Mouse (Mus musculus): ENCODE results near the gene Tmem120b.

- TF ChIP-seq POLR2A (IDR thresholded peaks at IDR 0.05; ENCODE audit: low read depth, low read length): no peak
- TF ChIP-seq CTCF (IDR thresholded peaks at IDR 0.05; ENCODE audit: extremely low read depth, insufficient read depth, insufficient read length, insufficient replicate concordance): no peak
These were observed 4.0 kb upstream of the Tmem120b start for GRCm38 (mm10) chr5:123064207-123064606.
